Mouse (Mus musculus): ENCODE data around the gene BC048562. TPM values are rescaled to one million over a fixed set of nuclear protein-coding genes. Genes with fewer than 3 reads are reported as not detected.

The BC048562 gene
- polyA plus RNA-seq, 1 experiment from 2014 or later = not detected

DNA sequence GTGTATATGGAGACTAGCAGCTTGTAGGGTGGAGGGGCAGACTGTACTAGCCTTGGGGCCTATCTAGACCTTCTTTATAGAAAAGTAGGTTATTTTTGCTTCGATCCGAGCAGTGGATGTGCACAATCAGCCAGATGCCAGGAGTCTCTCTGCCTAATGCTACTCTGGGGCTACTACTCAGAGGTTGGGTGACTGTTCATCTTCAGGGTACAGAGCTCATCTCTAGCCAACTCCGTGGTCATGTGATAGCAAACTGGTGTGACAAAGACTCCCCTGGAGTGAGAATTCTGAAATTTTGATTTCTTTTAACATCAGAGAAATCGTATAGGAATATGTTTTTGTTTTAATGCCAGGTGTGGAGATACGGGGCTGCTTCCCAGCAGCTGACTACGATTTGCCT, 16.6 kb downstream of the BC048562 start:
- WGBS = 41% methylated on average over 6 of the region's 6 CpGs
- peak overlapping the region; percentile 61 for H3K4me3 ChIP-seq (replicated peaks; ENCODE audit: low read depth, low read length)
- peak overlapping the region; percentile 54; the same call in 1 of the 2 replicates for H3K27ac ChIP-seq
- peak overlapping the region; percentile 95 for H3K4me2 ChIP-seq (ENCODE audit: low read length)
- H3K36me3 ChIP-seq (ENCODE audit: insufficient read depth, low read length) = no peaks in the 10 kb centered on the region
- peaks cover 8% of the 10 kb centered on the region; the same call in 1 of the 2 replicates for H3K4me1 ChIP-seq (replicated peaks; ENCODE audit: insufficient read depth, low read length)
- H3K9ac ChIP-seq (ENCODE audit: low read depth, low read length) = peak overlapping the region; percentile 69
- DNase-seq (ENCODE audit: low spot score) (no peak), ATAC-seq (replicated peaks; ENCODE audit: low FRiP score, low read depth) (no peak)
- H3K9me3 ChIP-seq (replicated peaks; ENCODE audit: low read length) = no peaks in the 10 kb centered on the region
- no peaks in the 10 kb centered on the region for H3K27me3 ChIP-seq (ENCODE audit: insufficient read depth, low read length)
- TF ChIP-seq CTCF (IDR thresholded peaks at IDR 0.05; ENCODE audit: low read depth) = no peak

DNA sequence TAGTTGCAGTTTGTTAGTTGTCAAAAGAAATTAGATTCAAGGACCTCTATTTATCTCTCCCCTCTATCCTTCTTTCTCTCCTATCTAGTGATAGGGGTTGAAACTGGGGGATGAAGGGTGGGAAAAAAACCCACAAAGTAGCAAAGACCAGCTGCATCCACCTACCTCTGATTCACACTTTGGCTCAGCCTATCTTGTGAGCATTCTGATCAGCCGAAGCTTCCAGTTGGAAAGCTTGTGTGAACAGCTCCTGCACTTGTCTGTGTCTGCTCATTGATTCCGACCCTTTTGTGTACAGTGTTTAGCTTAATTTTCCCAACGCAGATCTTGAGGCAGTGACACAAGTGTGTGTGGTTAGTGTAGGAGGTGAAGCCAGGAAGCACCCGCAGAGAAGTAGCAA, 17.2 kb downstream of the BC048562 start:
- no peak overlapping the region for H3K4me3 ChIP-seq (replicated peaks; ENCODE audit: low read depth, low read length)

DNA sequence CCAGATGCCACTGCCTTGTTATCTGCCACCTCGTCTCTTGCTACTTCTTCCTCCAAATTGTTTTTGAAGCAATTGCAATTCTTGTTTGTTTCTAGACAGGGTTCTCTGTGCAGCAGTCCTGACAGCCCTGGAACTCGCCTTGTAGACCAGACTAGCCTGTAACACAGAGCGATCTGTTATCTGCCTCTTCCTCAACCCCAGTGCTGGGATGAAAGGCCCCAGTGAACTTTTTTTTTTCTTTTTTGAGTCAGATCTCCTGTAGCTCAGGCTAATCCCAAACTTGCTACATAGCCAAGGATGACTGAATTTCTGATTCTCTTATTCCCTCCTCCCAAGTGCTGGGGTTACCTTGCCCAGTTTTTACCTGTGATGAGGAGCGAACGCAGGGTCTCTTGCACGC, 18.1 kb downstream of the BC048562 start:
- H3K36me3 ChIP-seq (ENCODE audit: insufficient read depth, low read length) = no peaks in the 10 kb centered on the region
- WGBS = 89% methylated on average over 6 of the region's 6 CpGs
- DNase-seq (ENCODE audit: low spot score) = no peak
- no peaks in the 10 kb centered on the region for H3K9me3 ChIP-seq (replicated peaks; ENCODE audit: low read length)
- no peak overlapping the region for H3K4me3 ChIP-seq (replicated peaks; ENCODE audit: low read depth, low read length)
- TF ChIP-seq CTCF (IDR thresholded peaks at IDR 0.05; ENCODE audit: low read depth) = no peak
- no peak overlapping the region for H3K9ac ChIP-seq (ENCODE audit: low read depth, low read length)
- H3K27me3 ChIP-seq (ENCODE audit: insufficient read depth, low read length) = no peaks in the 10 kb centered on the region
- no peak overlapping the region for H3K4me2 ChIP-seq (ENCODE audit: low read length)
- H3K4me1 ChIP-seq (replicated peaks; ENCODE audit: insufficient read depth, low read length) = peaks cover 8% of the 10 kb centered on the region; the same call in 1 of the 2 replicates
- H3K27ac ChIP-seq = no peak overlapping the region
- ATAC-seq (replicated peaks; ENCODE audit: low FRiP score, low read depth) = no peak

More for the DNA sequence above, 17.2 kb downstream of the BC048562 start:
- Histone ChIP-seq H3K9me3 (replicated peaks; ENCODE audit: low read length) (no peaks in the 10 kb centered on the region), H3K4me2 (ENCODE audit: low read length) (0 out of 2 replicates have a peak overlapping the region, but pooled peaks have one; percentile 95), H3K27ac (no peak overlapping the region), H3K9ac (ENCODE audit: low read depth, low read length) (peak overlapping the region; percentile 19; the same call in 1 of the 2 replicates), H3K4me1 (replicated peaks; ENCODE audit: insufficient read depth, low read length) (peaks cover 8% of the 10 kb centered on the region; the same call in 1 of the 2 replicates), H3K36me3 (ENCODE audit: insufficient read depth, low read length) (no peaks in the 10 kb centered on the region), H3K27me3 (ENCODE audit: insufficient read depth, low read length) (no peaks in the 10 kb centered on the region)
- no peak for TF ChIP-seq CTCF (IDR thresholded peaks at IDR 0.05; ENCODE audit: low read depth)
- no peak for ATAC-seq (replicated peaks; ENCODE audit: low FRiP score, low read depth)
- 81% methylated on average over 4 of the region's 4 CpGs for WGBS
- DNase-seq (ENCODE audit: low spot score) = no peak

DNA sequence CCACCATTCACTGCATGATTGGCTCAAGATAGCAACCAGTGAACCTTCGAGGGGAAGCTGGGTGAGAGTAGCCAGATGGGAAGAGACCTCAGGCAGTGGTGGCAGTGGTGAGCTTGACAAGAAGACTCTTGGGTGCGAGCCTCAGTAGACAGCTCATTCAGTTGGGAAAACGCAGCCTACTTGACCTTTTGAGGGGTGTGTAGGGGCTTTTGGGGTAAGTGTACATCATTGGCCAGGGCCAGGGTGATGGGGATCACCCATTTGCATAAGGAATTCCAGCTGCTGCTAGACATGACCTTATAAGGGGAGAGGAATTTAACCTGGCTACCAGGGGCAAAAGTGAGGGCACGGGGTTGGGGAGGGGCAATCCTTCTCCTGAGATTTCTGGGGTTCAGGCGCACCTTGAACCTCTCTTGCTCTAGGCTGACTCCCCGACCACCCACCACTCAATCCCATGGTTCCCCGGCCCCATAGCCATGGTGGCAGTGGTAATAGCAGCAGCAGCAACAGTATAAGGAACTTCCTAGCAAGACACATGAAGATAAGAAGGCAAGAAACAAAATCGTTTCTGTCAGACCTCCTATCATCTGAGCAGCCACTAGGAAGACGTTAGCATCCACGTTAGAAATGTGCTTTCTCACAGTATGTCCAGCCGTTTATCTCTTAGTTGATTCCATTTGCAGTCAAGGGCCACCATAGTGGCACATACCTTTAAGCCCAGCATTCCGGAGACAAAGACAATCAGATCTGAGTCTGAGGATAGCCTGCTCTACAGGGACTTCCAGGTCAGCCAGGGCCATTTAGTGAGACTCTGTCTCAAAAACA, 19.7 kb downstream of the BC048562 start:
- WGBS = 76% methylated on average over 12 of the region's 12 CpGs

DNA sequence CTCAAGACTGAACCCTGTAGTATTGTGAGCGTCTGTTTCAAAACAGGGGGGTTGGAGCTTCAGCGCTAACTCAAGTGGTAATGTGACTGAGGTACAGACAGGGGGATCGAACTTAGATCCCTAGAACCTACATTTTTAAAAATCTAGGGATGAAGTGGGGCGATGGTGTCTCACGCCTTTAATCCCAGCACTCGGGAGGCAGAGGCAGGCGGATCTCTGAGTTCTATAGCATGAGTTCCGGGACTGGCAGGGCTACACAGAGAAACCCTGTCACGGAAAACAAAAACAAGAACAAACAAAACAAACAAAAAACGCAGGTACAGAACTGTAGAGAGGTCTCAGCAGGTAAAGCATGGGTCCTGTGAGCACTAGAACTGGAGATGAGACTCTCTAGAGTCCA, 20.7 kb downstream of the BC048562 start:
- DNase-seq (ENCODE audit: low spot score) (no peak), ATAC-seq (replicated peaks; ENCODE audit: low FRiP score, low read depth) (no peak)
- TF ChIP-seq CTCF (IDR thresholded peaks at IDR 0.05; ENCODE audit: low read depth) = no peak
- whole genome bisulfite sequencing = 86% methylated on average over 10 of the region's 10 CpGs
- Histone ChIP-seq H3K4me1 (replicated peaks; ENCODE audit: insufficient read depth, low read length) (peaks cover 8% of the 10 kb centered on the region), H3K4me2 (ENCODE audit: low read length) (no peak overlapping the region), H3K36me3 (ENCODE audit: insufficient read depth, low read length) (no peaks in the 10 kb centered on the region), H3K4me3 (replicated peaks; ENCODE audit: low read depth, low read length) (no peak overlapping the region), H3K9me3 (replicated peaks; ENCODE audit: low read length) (no peaks in the 10 kb centered on the region), H3K27me3 (ENCODE audit: insufficient read depth, low read length) (no peaks in the 10 kb centered on the region), H3K27ac (no peak overlapping the region), H3K9ac (ENCODE audit: low read depth, low read length) (no peak overlapping the region)

More for the DNA sequence above, 19.7 kb downstream of the BC048562 start:
- Histone ChIP-seq H3K4me2 (ENCODE audit: low read length) (no peak overlapping the region), H3K36me3 (ENCODE audit: insufficient read depth, low read length) (no peaks in the 10 kb centered on the region), H3K27me3 (ENCODE audit: insufficient read depth, low read length) (no peaks in the 10 kb centered on the region), H3K4me1 (replicated peaks; ENCODE audit: insufficient read depth, low read length) (peaks cover 3% of the 10 kb centered on the region), H3K9me3 (replicated peaks; ENCODE audit: low read length) (no peaks in the 10 kb centered on the region), H3K9ac (ENCODE audit: low read depth, low read length) (no peak overlapping the region), H3K27ac (no peak overlapping the region), H3K4me3 (replicated peaks; ENCODE audit: low read depth, low read length) (no peak overlapping the region)
- no peak for TF ChIP-seq CTCF (IDR thresholded peaks at IDR 0.05; ENCODE audit: low read depth)
- no peak for ATAC-seq (replicated peaks; ENCODE audit: low FRiP score, low read depth)
- no peak for DNase-seq (ENCODE audit: low spot score)

DNA sequence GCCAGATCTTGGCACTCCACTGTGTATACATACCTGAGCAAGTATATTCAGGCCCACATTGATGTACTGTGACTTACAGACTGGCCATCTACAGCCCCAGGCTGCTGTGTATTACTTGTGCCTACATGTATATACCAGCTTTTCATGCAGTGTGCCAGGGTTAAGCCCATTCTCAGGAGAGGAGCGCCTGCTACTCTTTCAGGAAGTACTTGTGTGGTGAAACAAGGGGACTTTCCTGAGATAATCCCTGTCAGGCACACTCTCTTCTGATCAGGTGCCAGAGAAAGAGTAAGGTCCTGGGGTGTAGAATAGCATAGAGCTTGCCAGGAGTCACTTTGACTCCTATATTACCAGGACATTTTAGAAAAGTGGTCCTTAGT, 23.6 kb downstream of the BC048562 start:
- ATAC-seq (replicated peaks; ENCODE audit: low FRiP score, low read depth) (no peak), DNase-seq (ENCODE audit: low spot score) (no peak)
- no peak for TF ChIP-seq CTCF (IDR thresholded peaks at IDR 0.05; ENCODE audit: low read depth)
- peaks cover 18% of the 10 kb centered on the region; the same call in 1 of the 2 replicates for H3K36me3 ChIP-seq (ENCODE audit: insufficient read depth, low read length)
- H3K4me3 ChIP-seq (replicated peaks; ENCODE audit: low read depth, low read length) = peak overlapping the region; percentile 76
- H3K9me3 ChIP-seq (replicated peaks; ENCODE audit: low read length) = no peaks in the 10 kb centered on the region
- H3K27me3 ChIP-seq (ENCODE audit: insufficient read depth, low read length) = no peaks in the 10 kb centered on the region
- peaks cover 16% of the 10 kb centered on the region for H3K4me1 ChIP-seq (replicated peaks; ENCODE audit: insufficient read depth, low read length)
- peak overlapping the region; percentile 92 for H3K27ac ChIP-seq
- H3K9ac ChIP-seq (ENCODE audit: low read depth, low read length) = peak overlapping the region; percentile 84; the same call in 1 of the 2 replicates
- H3K4me2 ChIP-seq (ENCODE audit: low read length) = peak overlapping the region; percentile 85
- WGBS = 97% methylated on average over 1 of the region's 1 CpGs

All from kidney, postnatal 0 days (tissue).